Mouse (Mus musculus): ENCODE data around the gene Saa3. TPM values are rescaled to one million over a fixed set of nuclear protein-coding genes. Genes with fewer than 3 reads are reported as not detected.
"Not testable (repeated sequence)": the region's sequence is repeated elsewhere in the genome, so short reads cannot be mapped to it uniquely, and the experiment has no call there.

The Saa3 gene
- polyA plus RNA-seq, 1 experiment, result 0.44 TPM

- 73% methylated on average over 3 of the region's 3 CpGs for WGBS
- no peaks in the 10 kb centered on the region for H3K36me3 ChIP-seq (ENCODE audit: control insufficient read depth, insufficient read depth, low read length)
- H3K4me1 ChIP-seq (ENCODE audit: control insufficient read depth, insufficient read depth, insufficient read length, low read length), result no peaks in the 10 kb centered on the region
- no peak for TF ChIP-seq CTCF (IDR thresholded peaks at IDR 0.05; ENCODE audit: extremely low read depth, insufficient read length, insufficient replicate concordance, low read depth, low read length)
- H3K27me3 ChIP-seq (ENCODE audit: control insufficient read depth, insufficient read depth, low read length), result no peaks in the 10 kb centered on the region
- no peak overlapping the region for H3K27ac ChIP-seq (ENCODE audit: insufficient read depth, low read depth, low read length)
- H3K4me3 ChIP-seq (ENCODE audit: low read depth, low read length), result no peak overlapping the region
Measured at GRCm38 (mm10) chr7:46745816-46746215, 30.3 kb upstream of the Saa3 start.

GRCm38 (mm10) chr7:46742880-46743279 lies 27.4 kb upstream of the Saa3 start, which contains the start of gene Saa1:
TSS of gene Saa1 (minus strand) at chr7:46742980.
- not testable (repeated sequence) for H3K36me3 ChIP-seq (ENCODE audit: control insufficient read depth, insufficient read depth, low read length); H3K27ac ChIP-seq (ENCODE audit: insufficient read depth, low read depth, low read length); H3K4me3 ChIP-seq (ENCODE audit: low read depth, low read length); H3K27me3 ChIP-seq (ENCODE audit: control insufficient read depth, insufficient read depth, low read length)
- 61% methylated on average over 3 of the region's 3 CpGs for WGBS
- peaks cover 12% of the 10 kb centered on the region; the same call in 1 of the 2 replicates for H3K4me1 ChIP-seq (ENCODE audit: control insufficient read depth, insufficient read depth, insufficient read length, low read length)

GRCm38 (mm10) chr7:46740041-46740440 lies 24.5 kb upstream of the Saa3 start:
- H3K4me1 ChIP-seq (ENCODE audit: control insufficient read depth, insufficient read depth, insufficient read length, low read length), result peaks cover 19% of the 10 kb centered on the region; the same call in 1 of the 2 replicates
- H3K4me3 ChIP-seq (ENCODE audit: low read depth, low read length); H3K36me3 ChIP-seq (ENCODE audit: control insufficient read depth, insufficient read depth, low read length); H3K27me3 ChIP-seq (ENCODE audit: control insufficient read depth, insufficient read depth, low read length); H3K27ac ChIP-seq (ENCODE audit: insufficient read depth, low read depth, low read length): not testable (repeated sequence)
- 64% methylated on average over 5 of the region's 5 CpGs for WGBS

GRCm38 (mm10) chr7:46738561-46739460 lies 23.3 kb upstream of the Saa3 start:
- Histone ChIP-seq H3K27me3 (ENCODE audit: control insufficient read depth, insufficient read depth, low read length) (no peaks in the 10 kb centered on the region), H3K4me1 (ENCODE audit: control insufficient read depth, insufficient read depth, insufficient read length, low read length) (peaks cover 25% of the 10 kb centered on the region; the same call in 1 of the 2 replicates), H3K27ac (ENCODE audit: insufficient read depth, low read depth, low read length) (peak overlapping the region; percentile 69), H3K36me3 (ENCODE audit: control insufficient read depth, insufficient read depth, low read length) (no peaks in the 10 kb centered on the region), H3K4me3 (ENCODE audit: low read depth, low read length) (no peak overlapping the region)
- no peak for TF ChIP-seq POLR2A (IDR thresholded peaks at IDR 0.05; ENCODE audit: low read depth, low read length)
- no peak for TF ChIP-seq CTCF (IDR thresholded peaks at IDR 0.05; ENCODE audit: extremely low read depth, insufficient read length, insufficient replicate concordance, low read depth, low read length)
- WGBS, result 28% methylated on average over 12 of the region's 12 CpGs

- Histone ChIP-seq H3K36me3 (ENCODE audit: control insufficient read depth, insufficient read depth, low read length) (no peaks in the 10 kb centered on the region), H3K27ac (ENCODE audit: insufficient read depth, low read depth, low read length) (peak overlapping the region; percentile 64), H3K4me3 (ENCODE audit: low read depth, low read length) (no peak overlapping the region), H3K27me3 (ENCODE audit: control insufficient read depth, insufficient read depth, low read length) (no peaks in the 10 kb centered on the region), H3K4me1 (ENCODE audit: control insufficient read depth, insufficient read depth, insufficient read length, low read length) (peaks cover 25% of the 10 kb centered on the region; the same call in 1 of the 2 replicates)
- 47% methylated on average over 2 of the region's 2 CpGs for WGBS
- TF ChIP-seq POLR2A (IDR thresholded peaks at IDR 0.05; ENCODE audit: low read depth, low read length) (no peak), CTCF (IDR thresholded peaks at IDR 0.05; ENCODE audit: extremely low read depth, insufficient read length, insufficient replicate concordance, low read depth, low read length) (no peak)
Measured at GRCm38 (mm10) chr7:46734983-46735382, 19.5 kb upstream of the Saa3 start.

- WGBS, result 91% methylated on average over 4 of the region's 4 CpGs
- Histone ChIP-seq H3K4me1 (ENCODE audit: control insufficient read depth, insufficient read depth, insufficient read length, low read length) (peaks cover 12% of the 10 kb centered on the region; the same call in 1 of the 2 replicates), H3K27me3 (ENCODE audit: control insufficient read depth, insufficient read depth, low read length) (no peaks in the 10 kb centered on the region), H3K36me3 (ENCODE audit: control insufficient read depth, insufficient read depth, low read length) (no peaks in the 10 kb centered on the region), H3K4me3 (ENCODE audit: low read depth, low read length) (no peak within 1 kb of the TSS), H3K27ac (ENCODE audit: insufficient read depth, low read depth, low read length) (no peak within 1 kb of the TSS)
- no peak for TF ChIP-seq CTCF (IDR thresholded peaks at IDR 0.05; ENCODE audit: extremely low read depth, insufficient read length, insufficient replicate concordance, low read depth, low read length)
- TF ChIP-seq POLR2A (IDR thresholded peaks at IDR 0.05; ENCODE audit: low read depth, low read length), result no peak
Measured at GRCm38 (mm10) chr7:46732458-46732857, 17.0 kb upstream of the Saa3 start, which contains the start of gene Saa4. TSS of gene Saa4 (minus strand) at chr7:46732603.

GRCm38 (mm10) chr7:46727584-46727983 lies 12.1 kb upstream of the Saa3 start:
- TF ChIP-seq CTCF (IDR thresholded peaks at IDR 0.05; ENCODE audit: extremely low read depth, insufficient read length, insufficient replicate concordance, low read depth, low read length) (no peak), POLR2A (IDR thresholded peaks at IDR 0.05; ENCODE audit: low read depth, low read length) (no peak)
- H3K4me1 ChIP-seq (ENCODE audit: control insufficient read depth, insufficient read depth, insufficient read length, low read length), result peaks cover 12% of the 10 kb centered on the region; the same call in 1 of the 2 replicates
- WGBS, result 77% methylated on average over 1 of the region's 1 CpGs
- H3K27me3 ChIP-seq (ENCODE audit: control insufficient read depth, insufficient read depth, low read length), result no peaks in the 10 kb centered on the region
- H3K36me3 ChIP-seq (ENCODE audit: control insufficient read depth, insufficient read depth, low read length), result no peaks in the 10 kb centered on the region
- no peak overlapping the region for H3K27ac ChIP-seq (ENCODE audit: insufficient read depth, low read depth, low read length)
- H3K4me3 ChIP-seq (ENCODE audit: low read depth, low read length), result no peak overlapping the region
